Mouse (Mus musculus) urinary bladder, postnatal 14 days (tissue): Measurements from ENCODE around the gene Irf7.

Experiments used
- DNase-seq: peaks from one replicate; pipeline ENCODE4 v3.0.0; 2021; ENCODE audit warnings: low spot score

Gene Irf7

DNA sequence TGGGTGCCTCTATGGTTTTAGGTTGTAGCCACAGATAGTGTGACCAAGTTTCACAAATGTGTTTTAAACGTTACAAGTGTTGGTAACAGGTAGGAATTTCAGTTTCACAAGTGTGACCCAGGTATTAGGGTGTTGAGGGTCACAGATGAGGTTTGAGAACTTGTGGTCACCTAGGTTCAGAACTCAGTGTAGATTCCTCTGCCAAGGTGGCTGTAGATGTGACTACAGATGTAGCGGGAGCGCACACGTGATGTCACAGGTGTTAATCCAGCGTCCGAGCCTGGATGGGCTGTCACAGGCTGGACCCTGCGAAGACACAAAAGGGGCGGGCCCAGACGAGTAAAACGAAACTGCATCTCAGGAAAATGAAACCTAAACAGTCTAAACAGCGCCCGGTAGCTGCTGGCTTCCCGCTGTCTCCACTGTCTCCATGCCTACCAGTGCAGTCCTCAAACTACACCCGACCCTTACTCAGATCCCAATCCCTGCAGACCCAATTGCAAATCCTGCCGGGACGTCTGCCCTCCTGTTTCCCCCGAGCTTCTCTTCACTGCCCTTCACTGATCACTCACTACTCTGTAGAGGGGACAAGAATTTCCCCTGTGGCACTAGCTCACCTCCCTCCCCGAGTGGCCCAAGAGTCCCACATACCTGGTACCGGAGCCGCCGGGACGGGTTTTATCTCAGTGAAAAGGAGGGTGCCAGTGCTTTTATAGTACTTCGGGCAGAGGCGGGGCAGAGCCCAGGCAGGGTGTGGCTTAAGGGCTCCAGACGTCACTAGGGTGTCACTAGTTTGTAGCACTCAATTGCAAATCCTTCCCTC is at the start of gene Irf7:
TSS of gene Irf7 (minus strand) at position 743 of the 823 bp plus-strand sequence.
- peak; percentile 64 for DNase-seq

DNA sequence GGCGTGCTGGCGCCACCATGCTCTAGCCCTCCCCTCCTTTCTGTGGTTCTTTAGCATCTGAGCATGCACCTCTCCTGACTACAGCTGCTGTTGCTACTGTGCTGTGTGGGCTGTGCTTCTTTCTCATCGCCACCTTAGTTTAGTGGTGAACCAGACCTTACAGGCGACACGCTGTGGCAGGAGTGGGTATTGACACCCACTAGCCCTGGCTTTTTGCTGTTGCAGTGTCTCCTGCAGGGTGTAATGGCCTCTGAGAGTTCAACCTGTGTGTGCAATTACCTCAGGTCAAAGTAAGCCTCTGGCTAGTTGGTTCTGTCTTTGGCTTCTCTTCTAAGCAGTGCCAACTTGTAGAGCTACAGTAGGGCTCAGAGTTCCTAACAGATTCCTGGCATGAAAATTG is 49.7 kb upstream of the Irf7 start:
- peak; percentile 37 for DNase-seq

- DNase-seq = no peak
These were observed 48.8 kb upstream of the Irf7 start for GRCm38 (mm10) chr7:141315076-141315475.

DNA sequence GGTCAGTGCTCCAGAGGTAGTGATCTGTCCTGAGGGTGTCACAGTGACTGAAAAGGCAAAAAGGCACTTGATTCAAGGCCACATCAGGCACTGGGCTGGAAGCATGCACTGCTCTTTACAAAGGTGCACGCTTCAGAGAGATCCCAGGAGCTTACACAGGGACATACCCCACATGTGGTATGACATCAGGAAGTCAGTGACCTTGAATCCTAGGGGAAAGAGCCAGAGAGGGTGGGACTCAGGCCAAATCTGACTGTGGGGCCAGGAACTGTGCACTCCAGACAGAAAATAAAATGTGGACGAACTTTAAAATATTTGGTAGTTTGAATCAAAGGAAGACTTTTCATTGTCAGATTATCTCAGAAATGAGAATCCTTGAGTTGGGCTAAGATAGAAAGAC is 48.1 kb upstream of the Irf7 start:
- DNase-seq = no peak

GRCm38 (mm10) chr7:141304537-141304936 is 38.3 kb upstream of the Irf7 start:
- no peak for DNase-seq

DNA sequence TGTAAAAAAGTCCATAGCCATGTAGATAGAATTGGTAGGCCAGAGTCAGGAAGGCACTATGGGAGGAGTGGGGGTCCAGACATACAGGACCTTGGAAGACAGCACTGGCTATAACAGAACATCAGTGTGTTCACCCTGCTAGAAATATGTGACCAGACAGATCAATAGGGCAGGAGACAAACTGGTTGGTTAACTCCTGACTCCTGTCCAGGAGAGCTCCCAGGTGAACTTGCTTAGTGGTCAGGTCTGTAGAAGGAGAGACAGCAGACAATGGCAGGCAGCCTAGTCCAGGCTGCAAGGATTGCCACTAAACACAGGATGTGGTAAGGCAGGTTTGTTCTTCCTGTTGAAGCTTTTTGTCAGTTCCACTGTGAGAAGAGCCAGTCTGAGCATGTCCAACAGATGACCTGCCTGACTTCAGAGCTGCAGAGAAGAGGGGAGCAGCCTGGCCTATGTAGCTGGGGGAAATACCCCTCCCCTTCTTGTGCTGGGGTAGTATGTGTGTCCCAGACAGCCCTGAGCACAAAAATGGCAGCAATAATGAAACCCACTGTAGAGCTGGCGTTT is 36.5 kb upstream of the Irf7 start:
- DNase-seq = peak; percentile 21

- no peak for DNase-seq
These were observed 35.1 kb upstream of the Irf7 start for GRCm38 (mm10) chr7:141301386-141301785.

DNA sequence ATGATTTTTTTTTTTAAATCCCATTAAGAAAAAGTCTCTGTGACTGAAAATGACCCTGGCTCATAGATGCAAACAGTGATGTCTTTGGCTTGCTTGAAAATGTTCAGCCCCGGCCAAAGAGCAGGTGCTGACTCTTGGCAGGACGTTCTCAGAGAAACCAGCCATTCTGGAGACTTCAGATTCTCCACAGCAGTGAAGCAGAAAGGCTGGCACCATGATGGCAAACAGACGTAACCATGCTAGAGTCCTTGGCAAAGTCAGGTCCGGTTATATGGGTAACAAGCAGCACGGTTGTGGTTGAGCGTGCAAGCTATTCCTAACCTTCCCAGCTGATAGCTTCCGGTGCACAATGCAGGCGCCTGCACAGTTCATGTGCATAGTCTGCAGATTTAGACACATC is 32.9 kb upstream of the Irf7 start:
- no peak for DNase-seq

DNA sequence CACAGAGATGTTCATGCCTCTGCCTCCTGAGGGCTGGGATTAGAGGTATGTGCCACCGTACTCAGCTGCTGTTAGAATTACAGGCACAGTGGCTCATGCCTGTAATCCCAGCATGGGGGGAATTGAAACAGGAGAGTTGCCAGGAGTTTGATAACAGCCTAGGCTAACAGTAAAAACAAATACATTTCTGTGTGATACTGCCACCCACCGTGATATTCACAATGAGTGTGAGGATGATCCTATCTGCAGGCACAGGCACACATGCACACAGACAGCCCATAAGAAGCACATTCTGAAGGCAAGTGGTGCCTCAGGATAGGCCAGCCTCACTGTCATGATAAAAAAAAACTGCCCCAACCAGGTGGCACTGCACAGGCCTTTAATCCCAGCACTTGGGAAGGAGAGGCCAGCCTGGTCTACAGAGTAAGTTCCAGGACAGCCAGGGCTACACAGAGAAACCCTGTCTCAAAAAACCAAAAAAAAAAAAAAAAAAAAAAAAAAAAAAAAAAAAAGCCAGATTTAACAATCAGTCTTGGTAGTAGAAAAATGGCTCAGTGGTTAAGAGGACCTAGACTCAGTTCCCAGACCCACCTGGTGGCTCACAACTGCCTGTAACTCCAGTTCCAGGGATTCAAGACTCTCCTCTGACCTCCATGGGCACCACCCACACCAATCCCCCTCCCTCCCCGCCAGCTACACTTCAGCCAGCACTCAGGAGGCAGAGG is 31.8 kb upstream of the Irf7 start:
- DNase-seq = no peak

GRCm38 (mm10) chr7:141294479-141294878 is 28.2 kb upstream of the Irf7 start:
- DNase-seq = no peak

DNA sequence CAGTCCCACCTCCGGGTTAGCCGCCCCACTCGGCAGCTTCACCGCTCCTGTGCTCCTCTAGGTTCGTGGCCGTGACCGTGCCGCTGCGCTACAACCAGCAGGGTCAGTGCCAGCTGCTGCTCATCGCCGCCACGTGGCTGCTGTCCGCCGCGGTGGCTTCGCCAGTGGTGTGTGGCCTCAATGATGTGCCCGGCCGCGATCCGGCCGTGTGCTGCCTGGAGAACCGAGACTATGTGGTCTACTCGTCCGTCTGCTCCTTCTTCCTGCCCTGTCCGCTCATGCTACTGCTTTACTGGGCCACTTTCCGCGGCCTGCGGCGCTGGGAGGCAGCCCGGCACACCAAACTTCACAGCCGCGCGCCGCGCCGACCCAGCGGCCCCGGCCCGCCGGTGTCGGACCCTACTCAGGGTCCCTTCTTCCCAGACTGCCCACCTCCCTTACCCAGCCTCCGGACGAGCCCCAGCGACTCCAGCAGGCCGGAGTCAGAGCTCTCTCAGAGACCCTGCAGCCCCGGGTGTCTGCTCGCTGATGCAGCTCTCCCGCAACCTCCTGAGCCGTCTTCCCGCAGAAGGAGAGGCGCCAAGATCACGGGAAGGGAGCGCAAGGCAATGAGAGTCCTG is 27.7 kb upstream of the Irf7 start:
- peak; percentile 36 for DNase-seq

GRCm38 (mm10) chr7:141292583-141293388 is 26.5 kb upstream of the Irf7 start:
- no peak for DNase-seq

GRCm38 (mm10) chr7:141291921-141292582 is 25.8 kb upstream of the Irf7 start, which contains the start of gene Drd4:
Drd4 (plus strand) TSS chr7:141292006.
- no peak for DNase-seq

GRCm38 (mm10) chr7:141288042-141288441 is 21.8 kb upstream of the Irf7 start:
- DNase-seq = no peak

GRCm38 (mm10) chr7:141282756-141283155 is 16.5 kb upstream of the Irf7 start:
- no peak for DNase-seq

GRCm38 (mm10) chr7:141281442-141281841 is 15.2 kb upstream of the Irf7 start:
- no peak for DNase-seq

- DNase-seq = no peak
These were observed 12.7 kb upstream of the Irf7 start, which contains the start of gene Sct for GRCm38 (mm10) chr7:141278766-141279590. Sct (minus strand) TSS chr7:141279133.

DNA sequence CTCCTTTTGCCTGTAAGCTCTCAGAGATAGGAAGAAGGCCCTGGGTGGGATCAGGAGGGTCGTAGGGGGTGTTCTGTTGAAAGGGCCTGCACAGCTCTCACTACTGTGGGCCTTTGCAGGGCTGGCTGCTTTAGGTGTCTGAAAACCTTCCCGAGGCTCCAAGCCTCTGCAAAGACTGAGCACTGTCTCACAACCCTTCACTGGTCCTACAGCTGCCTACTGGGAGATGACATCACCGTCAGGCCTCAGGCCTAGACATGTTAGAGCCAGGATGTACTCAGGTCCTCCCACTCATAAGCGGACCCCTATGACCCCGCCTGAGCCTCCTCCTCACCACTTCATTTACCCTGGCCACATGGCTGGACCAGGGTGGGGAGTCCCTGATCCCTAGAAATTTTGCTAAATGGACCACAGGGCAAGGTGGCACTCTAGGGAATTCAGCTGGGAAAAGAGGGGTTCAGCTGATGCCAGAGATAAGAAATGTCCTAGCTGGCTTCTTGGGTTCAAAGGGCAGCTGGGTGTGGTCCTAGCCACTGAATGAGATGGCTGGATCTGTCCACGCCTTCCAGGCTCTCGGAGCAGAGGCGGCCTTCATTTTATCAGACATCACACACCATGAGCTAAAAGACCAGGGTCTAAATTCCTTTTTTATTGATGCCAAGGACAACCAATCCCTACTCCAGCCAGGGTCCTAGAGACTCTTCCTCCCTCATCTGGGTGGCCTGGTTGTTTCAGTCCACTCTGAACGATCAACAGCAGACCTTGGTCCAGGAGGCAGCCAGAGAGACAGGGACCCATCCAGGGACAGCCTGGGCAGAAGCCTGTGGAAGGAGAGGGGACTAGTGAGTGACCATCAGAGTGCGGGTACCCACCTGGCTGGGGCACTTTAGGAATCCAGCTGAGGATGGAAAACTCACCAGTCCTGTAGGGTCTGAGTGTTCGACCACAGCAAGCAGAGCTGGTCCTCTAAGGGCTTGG is 11.7 kb upstream of the Irf7 start:
- DNase-seq = no peak

DNA sequence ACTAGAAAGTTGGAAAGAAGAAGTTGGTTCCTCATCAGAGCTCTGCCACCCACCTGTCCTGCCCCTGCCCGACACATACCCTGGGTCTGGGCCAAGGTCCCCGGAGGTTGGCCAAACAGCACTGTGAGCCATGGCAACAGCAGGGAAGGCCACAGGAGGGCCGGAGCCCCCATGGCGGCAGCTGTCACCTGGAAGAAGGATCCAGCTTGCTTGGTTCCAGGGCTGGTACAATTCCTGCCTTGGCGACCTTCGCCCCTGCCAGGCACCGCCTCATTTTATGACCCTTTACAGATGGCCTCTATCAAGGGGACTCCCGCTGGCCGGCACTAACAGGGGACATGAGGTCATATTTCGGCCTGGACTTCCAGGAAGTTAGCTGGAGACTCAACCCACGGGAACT is 10.3 kb upstream of the Irf7 start, which contains the start of gene Cdhr5:
TSS of gene Cdhr5 (minus strand) at position 241 of the 400 bp plus-strand sequence.
- no peak for DNase-seq
